Mouse (Mus musculus): ENCODE data around the gene Pgap1. TPM values are rescaled to one million over a fixed set of nuclear protein-coding genes. Genes with fewer than 3 reads are reported as not detected.

Gene Pgap1
- polyA plus RNA-seq, 1 experiment from 2014 or later, result 5.2 TPM

DNA sequence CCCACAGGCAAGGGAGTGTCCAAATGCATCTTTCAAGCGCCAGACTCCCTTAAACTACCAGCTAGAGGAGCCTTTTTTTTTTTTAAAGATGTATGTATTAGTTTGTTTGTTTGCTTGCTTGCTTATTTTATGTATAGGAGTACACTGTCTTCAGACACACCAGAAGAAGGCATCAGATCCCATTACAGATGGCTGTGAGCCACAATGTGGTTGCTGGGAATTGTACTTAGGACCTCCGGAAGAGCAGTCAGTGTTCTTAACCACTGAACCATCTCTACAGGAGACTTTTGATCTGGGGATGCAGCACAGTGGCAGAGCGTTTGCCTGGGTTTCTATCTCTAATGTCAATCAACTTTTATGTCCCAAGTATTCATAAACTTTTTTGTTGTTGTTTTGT, 118.4 kb downstream of the Pgap1 start:
- ATAC-seq (ENCODE audit: insufficient number of reproducible peaks, insufficient read depth, low FRiP score, low TSS enrichment, low read depth), result no peak
- H3K27me3 ChIP-seq, result peaks cover 3% of the 10 kb centered on the region; the same call in 1 of the 2 replicates
- peaks cover 8% of the 10 kb centered on the region; the same call in 1 of the 2 replicates for H3K36me3 ChIP-seq
- H3K27ac ChIP-seq, result no peak overlapping the region
- H3K4me1 ChIP-seq, result peaks cover 17% of the 10 kb centered on the region
- peak overlapping the region; percentile 72 for H3K4me2 ChIP-seq
- WGBS, result 52% methylated on average over 3 of the region's 3 CpGs
- peak overlapping the region; percentile 73 for H3K4me3 ChIP-seq
- H3K9ac ChIP-seq, result peak overlapping the region; percentile 91
- no peaks in the 10 kb centered on the region for H3K9me3 ChIP-seq

DNA sequence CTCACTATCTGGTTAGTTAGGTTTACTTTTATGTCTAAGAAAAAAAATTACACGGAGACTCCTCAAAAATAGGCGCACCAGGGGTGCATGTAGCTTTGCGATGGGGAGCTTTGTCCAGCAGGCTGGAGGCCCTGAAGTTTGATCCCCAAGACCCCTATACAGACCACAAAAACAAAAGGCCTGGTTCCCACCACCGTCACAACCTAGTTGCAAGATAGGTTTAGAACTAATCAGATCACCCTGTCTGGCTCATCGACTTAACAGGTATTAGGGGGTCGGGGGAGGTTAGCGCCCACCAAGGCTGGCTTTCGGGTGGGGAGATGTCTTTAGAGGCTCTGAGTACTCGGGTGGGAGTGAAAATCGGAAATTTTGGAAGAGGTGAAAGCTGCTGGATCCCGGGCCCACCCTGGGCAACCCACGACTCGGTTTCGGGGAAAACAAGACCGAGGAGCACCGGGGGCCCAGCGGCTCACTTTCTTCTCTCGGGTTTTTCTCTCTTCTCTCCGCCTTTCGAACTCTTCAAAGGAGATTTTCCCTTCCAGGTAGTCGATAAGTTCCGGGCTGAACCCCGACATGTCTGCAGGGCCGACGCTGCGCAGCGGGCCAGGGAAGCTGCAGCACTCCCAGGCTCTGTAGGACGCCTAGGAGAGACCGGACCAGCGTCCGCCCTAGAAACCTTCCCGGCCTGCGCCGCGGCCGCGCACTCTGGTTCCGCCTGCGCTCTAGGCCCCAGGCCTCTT, 119.0 kb downstream of the Pgap1 start, which contains the start of gene Gtf3c3:
Gene Gtf3c3 (minus strand): TSS at position 632 of the 740 bp plus-strand sequence.
- ATAC-seq (ENCODE audit: insufficient number of reproducible peaks, insufficient read depth, low FRiP score, low TSS enrichment, low read depth), result peak; percentile 94

More for the DNA sequence above, 119.0 kb downstream of the Pgap1 start, which contains the start of gene Gtf3c3:
- Histone ChIP-seq H3K4me1 (peaks cover 17% of the 10 kb centered on the region), H3K4me2 (peak within 1 kb of the TSS; percentile 72), H3K27ac (no peak within 1 kb of the TSS; the same call in 1 of the 2 replicates), H3K27me3 (peaks cover 3% of the 10 kb centered on the region; the same call in 1 of the 2 replicates), H3K9ac (peak within 1 kb of the TSS; percentile 91), H3K4me3 (peak within 1 kb of the TSS; percentile 73), H3K36me3 (peaks cover 10% of the 10 kb centered on the region), H3K9me3 (no peaks in the 10 kb centered on the region)
- 2% methylated on average over 39 of the region's 39 CpGs for WGBS

Other genes with a start within 250 kb of the Pgap1 start
- gene Gtf3c3, start 118.7 kb downstream of the Pgap1 start, polyA plus RNA-seq (2015; fragmentation: Nextera tagmentation; extraction: Ambion mirVana), result 26.3 and 26.5 TPM in 2 replicates

Data from embryonic facial prominence, embryonic 13.5 days (tissue).